Mouse (Mus musculus) ES-Bruce4 (cell line): ENCODE measurements at regions not wholly inside any gene's neighbourhood (a gene's known extent, or its start where the extent isn't known, plus 50 kb on each side); places are given as distances from the start of the nearest gene placed in this dataset.

Source experiments
- H3K27ac ChIP-seq: 2 replicates; pipeline ENCODE4 v1.5.1; 2012; ENCODE audit warnings: low read length, inconsistent platforms; ENCODE audit not compliant: insufficient read depth
- H3K27me3 ChIP-seq: 2 replicates; pipeline ENCODE4 v1.6.1; 2012; ENCODE audit warnings: mild to moderate bottlenecking, low read length, inconsistent platforms; ENCODE audit not compliant: control insufficient read depth, poor library complexity, insufficient read depth, severe bottlenecking
- H3K36me3 ChIP-seq: 2 replicates; pipeline ENCODE4 v1.6.1; 2012; ENCODE audit warnings: inconsistent platforms, mild to moderate bottlenecking, low read length, moderate library complexity; ENCODE audit not compliant: control insufficient read depth, poor library complexity, insufficient read depth, severe bottlenecking
- H3K4me1 ChIP-seq: one replicate; pipeline ENCODE4 v1.8.1; 2011; ENCODE audit warnings: low read length; ENCODE audit not compliant: control insufficient read depth, insufficient read depth
- H3K4me3 ChIP-seq: 2 replicates; pipeline ENCODE4 v1.5.1; 2011; ENCODE audit warnings: low read depth, mild to moderate bottlenecking, low read length
- H3K9ac ChIP-seq: 2 replicates; pipeline ENCODE4 v1.6.1; 2012; ENCODE audit warnings: low read depth, mild to moderate bottlenecking, inconsistent platforms; ENCODE audit not compliant: poor library complexity, severe bottlenecking
- H3K9me3 ChIP-seq: replicated peaks from 2 replicates; pipeline ENCODE4 v1.6.1; 2012; ENCODE audit warnings: mild to moderate bottlenecking, low read length, inconsistent platforms; ENCODE audit not compliant: control insufficient read depth, poor library complexity, insufficient read depth, severe bottlenecking
- CTCF ChIP-seq: IDR thresholded peaks from one replicate; pipeline ENCODE4 v1.8.1; 2011; ENCODE audit warnings: low read depth, low read length
- EP300 ChIP-seq: IDR thresholded peaks from 2 replicates; pipeline ENCODE4 v1.6.1; 2011; ENCODE audit warnings: low read depth, low read length; ENCODE audit not compliant: insufficient read depth
- POLR2A ChIP-seq: IDR thresholded peaks from one replicate; pipeline ENCODE4 v1.8.1; 2011; ENCODE audit warnings: low read length; ENCODE audit not compliant: insufficient read depth

- Histone ChIP-seq H3K4me1 (no peaks in the 10 kb centered on the region), H3K36me3 (no peaks in the 10 kb centered on the region), H3K4me3 (no peak overlapping the region), H3K27me3 (no peaks in the 10 kb centered on the region), H3K27ac (no peak overlapping the region), H3K9me3 (no peaks in the 10 kb centered on the region), H3K9ac (no peak overlapping the region)
- TF ChIP-seq POLR2A: no peak
- no peak for TF ChIP-seq CTCF
- TF ChIP-seq EP300: no peak
These were observed 295.9 kb upstream of the Cd180 start for GRCm38 (mm10) chr13:102397411-102397810.

GRCm38 (mm10) chr13:102411840-102412239, 281.5 kb upstream of the Cd180 start:
- TF ChIP-seq EP300: no peak
- TF ChIP-seq POLR2A: no peak
- no peak for TF ChIP-seq CTCF
- H3K4me3 ChIP-seq: no peak overlapping the region
- H3K27me3 ChIP-seq: no peaks in the 10 kb centered on the region
- no peaks in the 10 kb centered on the region for H3K9me3 ChIP-seq
- no peaks in the 10 kb centered on the region for H3K36me3 ChIP-seq
- H3K9ac ChIP-seq: no peak overlapping the region
- no peak overlapping the region for H3K27ac ChIP-seq
- no peaks in the 10 kb centered on the region for H3K4me1 ChIP-seq

- Histone ChIP-seq H3K4me3 (no peak overlapping the region), H3K27ac (no peak overlapping the region), H3K9ac (no peak overlapping the region), H3K9me3 (no peaks in the 10 kb centered on the region), H3K4me1 (no peaks in the 10 kb centered on the region), H3K27me3 (no peaks in the 10 kb centered on the region), H3K36me3 (no peaks in the 10 kb centered on the region)
- TF ChIP-seq POLR2A: no peak
- TF ChIP-seq CTCF: no peak
- no peak for TF ChIP-seq EP300
These were observed 258.9 kb upstream of the Cd180 start for GRCm38 (mm10) chr13:102434372-102434954.

GRCm38 (mm10) chr13:102442676-102443075, 250.7 kb upstream of the Cd180 start:
- H3K27me3 ChIP-seq: no peaks in the 10 kb centered on the region

GRCm38 (mm10) chr13:102447310-102447709, 246.0 kb upstream of the Cd180 start:
- no peaks in the 10 kb centered on the region for H3K9me3 ChIP-seq
- H3K27ac ChIP-seq: no peak overlapping the region
- H3K36me3 ChIP-seq: no peaks in the 10 kb centered on the region
- no peaks in the 10 kb centered on the region for H3K27me3 ChIP-seq
- no peak overlapping the region for H3K4me3 ChIP-seq
- no peaks in the 10 kb centered on the region for H3K4me1 ChIP-seq
- no peak for TF ChIP-seq CTCF
- no peak for TF ChIP-seq POLR2A
- no peak for TF ChIP-seq EP300
- H3K9ac ChIP-seq: no peak overlapping the region

More at GRCm38 (mm10) chr13:102442676-102443075, 250.7 kb upstream of the Cd180 start:
- no peak overlapping the region for H3K9ac ChIP-seq
- no peak overlapping the region for H3K4me3 ChIP-seq
- H3K36me3 ChIP-seq: no peaks in the 10 kb centered on the region
- H3K4me1 ChIP-seq: no peaks in the 10 kb centered on the region
- H3K9me3 ChIP-seq: no peaks in the 10 kb centered on the region
- TF ChIP-seq POLR2A (no peak), CTCF (no peak), EP300 (no peak)
- no peak overlapping the region for H3K27ac ChIP-seq

- Histone ChIP-seq H3K27ac (no peak overlapping the region), H3K4me1 (no peaks in the 10 kb centered on the region), H3K36me3 (no peaks in the 10 kb centered on the region), H3K9ac (no peak overlapping the region), H3K4me3 (no peak overlapping the region), H3K9me3 (no peaks in the 10 kb centered on the region), H3K27me3 (no peaks in the 10 kb centered on the region)
- no peak for TF ChIP-seq EP300
- TF ChIP-seq CTCF: no peak
These were observed 243.8 kb upstream of the Cd180 start for GRCm38 (mm10) chr13:102449416-102450121.
